Mouse (Mus musculus): Measurements from ENCODE around the gene Zbtb16.

- TF ChIP-seq CTCF (IDR thresholded peaks at IDR 0.05; ENCODE audit: extremely low read depth, insufficient read length, insufficient replicate concordance, low read depth, low read length) (no peak), POLR2A (IDR thresholded peaks at IDR 0.05; ENCODE audit: low read depth, low read length) (no peak)
Observed at GRCm38 (mm10) chr9:48712985-48713765, 122.8 kb downstream of the Zbtb16 start.
